Mouse (Mus musculus) monocyte, adult 2 months (primary cell): Measurements from ENCODE around the gene Gipc3.

Experiments
- DNase-seq, 2 experiments: peaks; one replicate each; pipeline ENCODE4 v3.0.0; 2022; ENCODE audit warnings: low spot score in 2 of 2, low read depth in 1 of 2

Gene Gipc3

GRCm38 (mm10) chr10:81375322-81375721 is 32.3 kb upstream of the Gipc3 start:
- no peak for DNase-seq

- no peak for DNase-seq
These were observed 24.1 kb upstream of the Gipc3 start for GRCm38 (mm10) chr10:81367207-81367495.

GRCm38 (mm10) chr10:81366477-81367206 is 23.6 kb upstream of the Gipc3 start:
- no peak for DNase-seq

DNA sequence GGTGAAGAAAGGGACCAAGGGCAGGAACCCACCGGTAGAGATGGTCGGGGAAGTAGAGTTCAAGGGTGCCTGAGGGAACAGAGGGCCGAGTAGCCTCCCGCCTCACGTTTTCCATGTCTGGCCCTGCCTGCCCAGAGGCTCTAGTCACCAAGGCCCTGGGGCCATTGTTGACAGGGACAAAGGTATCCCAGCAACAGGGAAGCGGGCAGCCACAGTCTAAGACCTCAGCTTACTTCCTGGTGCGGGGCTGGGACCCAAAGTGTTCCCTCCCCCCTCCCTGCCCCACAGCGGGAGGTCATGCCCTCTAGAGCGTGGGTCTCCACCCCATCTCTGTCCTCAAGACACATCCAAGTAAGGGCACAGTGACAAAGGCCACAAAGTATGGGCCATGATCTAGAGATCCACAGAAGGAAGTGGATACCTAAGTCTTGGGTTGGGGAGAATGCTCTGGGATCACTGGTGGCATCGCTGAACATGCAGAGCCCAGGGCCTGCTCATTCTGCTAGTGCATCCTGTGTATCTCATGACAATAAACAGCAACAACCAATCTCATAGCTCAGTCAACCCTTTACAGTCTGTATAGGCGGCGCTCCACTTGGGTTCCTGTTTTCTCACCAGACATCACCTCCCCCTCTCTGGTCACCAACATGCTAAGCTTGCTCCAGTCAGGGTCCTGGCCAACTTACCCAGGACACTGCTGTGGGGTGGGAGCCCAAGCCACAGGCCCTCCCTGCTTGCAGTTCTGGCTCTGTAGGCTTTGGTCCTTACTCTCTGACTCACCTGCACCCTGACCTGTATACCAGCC is 22.8 kb upstream of the Gipc3 start, which contains the start of gene 4930404N11Rik:
4930404N11Rik (minus strand) TSS at position 145 of the 805 bp plus-strand sequence.
- DNase-seq = peak in 1 of 2 experiments; percentile 44

GRCm38 (mm10) chr10:81365073-81365472 is 22.0 kb upstream of the Gipc3 start:
- no peak for DNase-seq

- DNase-seq = no peak
These were observed 21.6 kb upstream of the Gipc3 start for GRCm38 (mm10) chr10:81364666-81365065.

- DNase-seq = no peak
These were observed 20.6 kb upstream of the Gipc3 start for GRCm38 (mm10) chr10:81363436-81364346.

DNA sequence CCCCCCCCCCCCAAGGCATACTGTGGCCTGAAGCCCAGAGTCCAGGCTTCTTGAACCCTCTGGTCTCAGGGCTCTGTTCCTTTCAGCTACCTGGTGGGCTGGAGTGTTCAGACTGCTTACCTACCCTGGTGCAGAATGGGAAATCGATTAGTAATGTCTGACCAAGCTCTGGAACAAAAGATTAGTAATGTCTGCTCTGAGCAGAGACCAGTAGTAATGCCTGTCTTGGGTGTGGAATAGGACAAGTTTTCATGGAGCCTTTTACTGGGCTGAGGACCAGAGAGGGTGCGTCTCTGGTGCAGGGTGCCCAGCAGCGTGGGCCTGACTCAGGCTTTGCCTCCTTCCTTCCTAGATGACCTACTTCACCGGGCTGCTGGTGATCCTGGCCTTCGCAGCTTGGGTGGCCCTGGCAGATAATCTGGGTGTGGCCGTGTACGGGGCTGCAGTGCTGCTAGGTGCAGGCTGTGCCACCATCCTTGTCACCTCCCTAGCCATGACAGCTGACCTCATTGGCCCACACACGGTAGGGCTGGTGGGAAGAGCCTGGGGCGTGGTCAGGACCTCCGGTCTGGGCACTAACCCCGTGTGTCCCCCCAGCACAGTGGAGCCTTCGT is 19.4 kb upstream of the Gipc3 start:
- no peak for DNase-seq

- no peak for DNase-seq
These were observed 17.7 kb upstream of the Gipc3 start for GRCm38 (mm10) chr10:81360721-81361120.

GRCm38 (mm10) chr10:81358841-81359240 is 15.8 kb upstream of the Gipc3 start:
- DNase-seq = peak in 1 of 2 experiments; percentile 48

GRCm38 (mm10) chr10:81358209-81358608 is 15.1 kb upstream of the Gipc3 start:
- DNase-seq = no peak

DNA sequence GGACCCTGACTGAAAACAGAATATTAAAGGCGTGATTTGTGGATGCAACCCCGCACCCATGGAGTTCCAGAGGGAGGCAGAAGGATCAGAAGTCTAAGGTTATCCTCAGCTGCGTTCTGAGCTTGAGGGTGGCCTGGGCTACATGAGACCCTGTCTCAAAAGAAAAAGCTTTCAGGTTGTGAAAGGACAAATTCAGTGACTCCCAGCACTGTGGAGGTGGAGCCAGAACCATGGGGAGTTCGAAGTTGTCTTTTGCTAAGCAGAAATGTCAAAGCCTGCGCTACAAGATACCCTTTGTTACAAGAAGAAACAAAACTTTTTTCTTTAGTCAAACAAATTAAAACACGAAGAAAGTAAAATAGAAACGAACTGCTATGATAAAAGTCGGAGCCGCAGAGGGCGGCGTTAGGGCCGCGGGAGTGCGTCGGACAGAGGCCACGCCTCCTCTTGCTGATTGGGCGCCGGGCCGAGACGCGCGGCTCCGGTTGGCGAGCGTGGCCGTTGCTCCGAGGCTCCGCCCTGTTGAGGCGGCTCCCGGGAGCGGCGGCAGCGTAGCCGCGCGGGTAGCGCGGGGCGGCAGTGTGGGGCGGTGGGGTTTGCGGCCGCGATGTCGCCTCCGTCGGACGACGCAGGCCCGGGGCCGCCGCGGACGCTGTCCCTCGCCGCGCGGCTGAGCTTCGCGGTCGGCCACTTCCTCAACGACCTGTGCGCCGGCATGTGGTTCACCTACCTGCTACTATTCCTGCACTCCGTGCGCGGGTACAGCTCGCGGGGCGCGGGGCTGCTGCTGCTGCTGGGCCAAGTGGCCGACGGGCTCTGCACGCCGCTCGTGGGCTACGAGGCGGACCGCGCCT is 14.2 kb upstream of the Gipc3 start, which contains the start of gene Mfsd12:
Mfsd12 (plus strand) TSS at position 501 of the 854 bp plus-strand sequence.
- peak; percentile 64 to 72 for DNase-seq

DNA sequence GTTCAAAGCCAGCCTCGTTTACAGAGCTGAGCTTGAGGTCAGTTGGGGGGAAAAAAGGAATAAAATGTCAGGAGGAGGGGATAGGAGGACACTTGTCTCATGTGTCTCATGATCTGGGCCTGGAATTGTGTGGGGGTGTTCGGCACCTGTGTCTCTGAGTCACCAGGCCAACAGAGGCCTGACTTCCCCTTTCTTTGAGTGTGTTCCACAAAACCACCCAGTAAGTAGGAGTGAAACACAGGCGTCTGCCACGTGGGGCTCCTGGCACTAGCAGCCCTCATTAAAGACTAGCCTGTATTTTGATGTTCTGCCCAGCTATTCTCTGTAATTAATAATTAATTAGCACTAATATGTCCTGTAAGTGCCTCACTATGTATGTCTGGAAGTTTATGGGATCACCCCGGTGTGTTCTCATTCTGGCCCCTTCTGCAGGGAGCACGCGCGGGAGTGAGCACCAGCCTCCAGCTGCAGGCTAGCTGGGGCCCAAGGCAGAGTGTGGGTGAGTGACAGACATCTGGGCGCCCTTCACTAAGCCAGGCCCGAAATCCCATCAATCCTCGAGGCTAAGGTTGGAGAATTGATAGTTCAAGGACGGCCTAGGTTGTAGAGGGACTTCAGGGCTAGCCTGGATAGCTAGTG is 13.4 kb upstream of the Gipc3 start:
- peak; percentile 47 to 60 for DNase-seq

GRCm38 (mm10) chr10:81355533-81355932 is 12.5 kb upstream of the Gipc3 start:
- DNase-seq = no peak

DNA sequence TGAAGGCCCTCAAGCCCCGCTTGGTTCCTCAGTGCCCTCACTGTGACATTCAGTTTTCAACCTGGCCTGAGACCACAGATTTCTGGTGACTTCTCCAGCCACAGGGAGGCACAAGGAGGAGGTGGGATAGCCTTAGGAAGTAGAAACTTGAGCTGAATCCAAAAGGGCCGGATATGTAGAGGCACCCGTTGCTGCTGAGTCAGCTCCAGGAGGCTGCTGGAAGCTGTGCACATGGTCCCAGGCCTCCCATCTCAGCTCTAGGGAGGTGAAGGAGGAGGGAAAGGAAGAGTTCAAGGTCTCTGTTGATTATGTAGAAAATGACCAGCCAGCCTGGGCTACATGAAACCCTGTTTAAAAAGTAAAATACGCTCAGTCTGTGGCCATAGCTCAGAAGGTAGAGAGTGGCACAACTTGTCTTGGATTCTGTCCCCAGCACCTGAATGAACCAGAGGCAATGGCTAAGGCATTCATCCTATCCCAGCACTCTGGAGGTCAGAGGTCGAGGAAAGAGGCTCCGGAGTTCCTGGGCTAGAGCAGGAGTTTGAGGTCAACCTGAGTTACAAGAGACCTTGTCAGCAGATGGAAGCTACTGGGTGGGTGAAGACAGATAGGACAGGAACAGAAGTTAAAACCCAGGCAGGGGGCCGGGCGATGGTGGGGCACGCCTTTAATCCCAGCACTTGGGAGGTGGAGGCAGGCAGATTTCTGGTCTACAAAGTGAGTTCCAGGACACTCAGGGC is 11.8 kb upstream of the Gipc3 start:
- no peak for DNase-seq

- DNase-seq = no peak
These were observed 8.7 kb upstream of the Gipc3 start for GRCm38 (mm10) chr10:81351678-81352291.

DNA sequence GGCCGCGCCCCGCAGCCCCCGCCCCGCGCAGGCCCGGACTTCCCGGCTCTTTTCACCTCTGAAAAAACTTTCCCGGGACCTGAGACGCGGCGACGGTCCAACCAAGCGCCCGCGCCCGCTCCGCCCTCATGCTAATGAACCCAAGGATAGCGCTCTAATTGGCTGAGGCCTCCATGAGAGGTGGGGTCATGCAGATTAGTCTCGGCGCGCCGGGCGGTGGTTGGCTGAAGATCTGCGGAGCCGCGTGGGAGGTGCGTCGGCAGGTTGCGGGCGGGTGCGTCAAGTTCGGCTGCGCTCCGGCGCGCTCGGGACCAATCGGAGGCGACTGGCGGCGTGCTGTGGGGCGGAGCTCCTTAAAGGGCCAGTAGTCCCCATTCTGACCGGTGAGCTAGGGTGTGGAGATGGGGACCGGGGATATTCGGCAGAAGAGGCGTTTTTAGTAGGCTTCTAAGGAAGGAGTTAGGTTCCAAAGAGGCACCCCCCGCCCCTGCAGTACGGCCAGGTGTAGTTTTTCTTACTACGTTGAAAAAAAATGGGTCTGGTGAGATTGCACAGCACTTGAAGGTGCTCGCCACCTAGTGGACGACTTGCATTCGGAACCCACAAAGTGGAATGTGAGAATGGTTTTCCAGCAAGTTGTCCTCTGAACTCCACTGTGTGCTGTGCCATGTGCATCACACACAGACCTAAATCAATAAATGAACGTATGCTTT is 7.4 kb upstream of the Gipc3 start, which contains the start of gene Hmg20b:
Hmg20b (minus strand) TSS at position 130 of the 713 bp plus-strand sequence.
- peak; percentile 97 to 98 for DNase-seq

DNA sequence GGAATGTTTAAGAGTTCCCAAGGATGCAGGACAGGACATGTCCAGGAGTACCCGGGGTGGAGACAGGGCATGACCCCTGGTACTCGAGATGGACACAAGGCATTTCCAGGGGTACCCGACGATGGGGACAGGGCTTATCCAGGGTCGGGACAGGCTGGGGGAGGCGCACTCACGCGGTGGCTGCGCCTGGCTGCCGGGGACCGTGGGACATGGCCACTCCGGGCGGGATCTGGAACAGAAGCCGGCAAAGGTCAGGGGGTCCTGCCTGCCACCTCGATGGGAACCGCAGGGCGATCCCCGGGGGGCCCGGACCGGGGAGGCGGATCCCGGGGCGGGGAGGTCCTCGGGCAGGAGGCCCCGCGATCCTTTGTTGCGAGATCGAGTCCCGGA is 6.9 kb upstream of the Gipc3 start:
- DNase-seq = no peak
